Mouse (Mus musculus) ES-Bruce4 (cell line): ENCODE measurements at regions not wholly inside any gene's neighbourhood (a gene's known extent, or its start where the extent isn't known, plus 50 kb on each side); places are given as distances from the start of the nearest gene placed in this dataset.

Source experiments
- H3K27ac ChIP-seq: 2 replicates; pipeline ENCODE4 v1.5.1; 2012; ENCODE audit warnings: low read length, inconsistent platforms; ENCODE audit not compliant: insufficient read depth
- H3K27me3 ChIP-seq: 2 replicates; pipeline ENCODE4 v1.6.1; 2012; ENCODE audit warnings: mild to moderate bottlenecking, low read length, inconsistent platforms; ENCODE audit not compliant: control insufficient read depth, poor library complexity, insufficient read depth, severe bottlenecking
- H3K36me3 ChIP-seq: 2 replicates; pipeline ENCODE4 v1.6.1; 2012; ENCODE audit warnings: inconsistent platforms, mild to moderate bottlenecking, low read length, moderate library complexity; ENCODE audit not compliant: control insufficient read depth, poor library complexity, insufficient read depth, severe bottlenecking
- H3K4me1 ChIP-seq: one replicate; pipeline ENCODE4 v1.8.1; 2011; ENCODE audit warnings: low read length; ENCODE audit not compliant: control insufficient read depth, insufficient read depth
- H3K4me3 ChIP-seq: 2 replicates; pipeline ENCODE4 v1.5.1; 2011; ENCODE audit warnings: low read depth, mild to moderate bottlenecking, low read length
- H3K9ac ChIP-seq: 2 replicates; pipeline ENCODE4 v1.6.1; 2012; ENCODE audit warnings: low read depth, mild to moderate bottlenecking, inconsistent platforms; ENCODE audit not compliant: poor library complexity, severe bottlenecking
- H3K9me3 ChIP-seq: replicated peaks from 2 replicates; pipeline ENCODE4 v1.6.1; 2012; ENCODE audit warnings: mild to moderate bottlenecking, low read length, inconsistent platforms; ENCODE audit not compliant: control insufficient read depth, poor library complexity, insufficient read depth, severe bottlenecking
- CTCF ChIP-seq: IDR thresholded peaks from one replicate; pipeline ENCODE4 v1.8.1; 2011; ENCODE audit warnings: low read depth, low read length
- EP300 ChIP-seq: IDR thresholded peaks from 2 replicates; pipeline ENCODE4 v1.6.1; 2011; ENCODE audit warnings: low read depth, low read length; ENCODE audit not compliant: insufficient read depth
- POLR2A ChIP-seq: IDR thresholded peaks from one replicate; pipeline ENCODE4 v1.8.1; 2011; ENCODE audit warnings: low read length; ENCODE audit not compliant: insufficient read depth

- Histone ChIP-seq H3K4me1 (no peaks in the 10 kb centered on the region), H3K27ac (no peak overlapping the region), H3K9ac (no peak overlapping the region), H3K9me3 (no peaks in the 10 kb centered on the region), H3K27me3 (no peaks in the 10 kb centered on the region), H3K36me3 (no peaks in the 10 kb centered on the region), H3K4me3 (no peak overlapping the region)
- TF ChIP-seq POLR2A = no peak
- no peak for TF ChIP-seq EP300
- TF ChIP-seq CTCF = no peak
These were observed 110.1 kb downstream of the E030025P04Rik start for GRCm38 (mm10) chr11:109034072-109034471.

- Histone ChIP-seq H3K4me1 (no peaks in the 10 kb centered on the region), H3K9me3 (no peaks in the 10 kb centered on the region), H3K36me3 (no peaks in the 10 kb centered on the region), H3K4me3 (no peak overlapping the region), H3K27me3 (no peaks in the 10 kb centered on the region), H3K9ac (no peak overlapping the region), H3K27ac (no peak overlapping the region)
- no peak for TF ChIP-seq CTCF
These were observed 111.4 kb downstream of the E030025P04Rik start for GRCm38 (mm10) chr11:109032729-109033128.

GRCm38 (mm10) chr11:109030486-109030885 is 110.3 kb downstream of the Axin2 start:
- no peak overlapping the region for H3K4me3 ChIP-seq
- no peaks in the 10 kb centered on the region for H3K9me3 ChIP-seq
- no peak for TF ChIP-seq EP300
- peak; percentile 44 for TF ChIP-seq CTCF
- H3K9ac ChIP-seq = no peak overlapping the region
- no peaks in the 10 kb centered on the region for H3K36me3 ChIP-seq
- no peaks in the 10 kb centered on the region for H3K4me1 ChIP-seq
- no peak overlapping the region for H3K27ac ChIP-seq
- H3K27me3 ChIP-seq = no peaks in the 10 kb centered on the region

GRCm38 (mm10) chr11:109029894-109030293 is 109.7 kb downstream of the Axin2 start:
- H3K9me3 ChIP-seq = no peaks in the 10 kb centered on the region
- H3K27me3 ChIP-seq = no peaks in the 10 kb centered on the region
- H3K36me3 ChIP-seq = no peaks in the 10 kb centered on the region
- TF ChIP-seq CTCF = no peak
- TF ChIP-seq EP300 = no peak
- TF ChIP-seq POLR2A = no peak
- no peaks in the 10 kb centered on the region for H3K4me1 ChIP-seq
- no peak overlapping the region for H3K27ac ChIP-seq
- no peak overlapping the region for H3K9ac ChIP-seq
- no peak overlapping the region for H3K4me3 ChIP-seq

GRCm38 (mm10) chr11:109014806-109015205 is 94.7 kb downstream of the Axin2 start:
- no peak for TF ChIP-seq EP300
- TF ChIP-seq CTCF = no peak
- no peak for TF ChIP-seq POLR2A
- Histone ChIP-seq H3K9me3 (no peaks in the 10 kb centered on the region), H3K27ac (no peak overlapping the region), H3K4me1 (no peaks in the 10 kb centered on the region), H3K36me3 (no peaks in the 10 kb centered on the region), H3K27me3 (no peaks in the 10 kb centered on the region), H3K9ac (no peak overlapping the region), H3K4me3 (no peak overlapping the region)

- Histone ChIP-seq H3K9me3 (no peaks in the 10 kb centered on the region), H3K27me3 (no peaks in the 10 kb centered on the region), H3K27ac (no peak overlapping the region), H3K9ac (no peak overlapping the region), H3K36me3 (no peaks in the 10 kb centered on the region), H3K4me3 (no peak overlapping the region), H3K4me1 (no peaks in the 10 kb centered on the region)
- TF ChIP-seq CTCF (no peak), EP300 (no peak), POLR2A (no peak)
These were observed 91.0 kb downstream of the Axin2 start for GRCm38 (mm10) chr11:109011161-109011560.

- Histone ChIP-seq H3K9me3 (no peaks in the 10 kb centered on the region), H3K9ac (no peak overlapping the region), H3K27me3 (no peaks in the 10 kb centered on the region), H3K4me1 (no peaks in the 10 kb centered on the region), H3K4me3 (no peak overlapping the region), H3K27ac (no peak overlapping the region), H3K36me3 (no peaks in the 10 kb centered on the region)
- TF ChIP-seq POLR2A (no peak), CTCF (no peak), EP300 (no peak)
These were observed 88.7 kb downstream of the Axin2 start for GRCm38 (mm10) chr11:109008872-109009271.
